Mouse (Mus musculus): ENCODE measurements around the gene Prkrip1. TPM values are rescaled to one million over a fixed set of nuclear protein-coding genes. Genes with fewer than 3 reads are reported as not detected.
"Not testable (repeated sequence)": the region's sequence is repeated elsewhere in the genome, so short reads cannot be mapped to it uniquely, and the experiment has no call there.

Gene Prkrip1
- total and polyA plus RNA-seq, 2 experiments from 2014 or later: 8.4 to 32.7 TPM

DNA sequence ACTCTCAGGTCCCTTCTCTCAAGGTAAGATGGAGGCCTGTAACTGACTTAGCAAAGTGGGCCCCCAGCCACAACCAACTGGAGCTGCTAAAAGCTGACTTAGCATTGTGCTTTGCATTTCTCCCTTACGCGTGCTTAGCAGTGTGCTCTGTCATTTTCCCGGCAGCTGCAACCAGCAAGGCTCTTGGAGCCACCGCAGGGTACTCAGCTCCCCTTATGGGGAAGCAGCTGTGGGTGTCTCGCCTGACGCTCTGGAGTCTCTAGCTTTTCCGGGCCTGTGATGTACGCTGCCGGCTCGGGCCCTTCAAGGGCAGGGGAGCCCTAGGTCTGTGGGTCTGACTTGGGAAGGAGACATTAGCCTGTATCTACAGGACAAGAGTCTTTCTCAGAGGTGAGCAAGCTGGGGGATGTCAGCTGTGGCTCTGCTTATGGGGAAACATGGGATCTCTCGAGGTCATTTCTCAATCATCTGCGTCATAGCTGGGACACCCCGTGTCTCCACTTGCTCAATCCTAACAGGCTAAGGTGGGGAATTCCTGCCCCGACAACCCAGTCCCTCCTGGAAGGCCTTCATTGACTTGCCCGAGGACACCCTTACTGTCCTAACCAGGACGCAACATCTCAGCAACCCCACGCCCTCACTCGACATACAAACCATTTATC is 18.4 kb upstream of the Prkrip1 start:
- Histone ChIP-seq H3K4me3 (ENCODE audit: low read depth, low read length) (no peak overlapping the region), H3K27me3 (ENCODE audit: control insufficient read depth, insufficient read depth, low read length) (no peaks in the 10 kb centered on the region), H3K4me1 (ENCODE audit: control insufficient read depth, insufficient read depth) (no peaks in the 10 kb centered on the region), H3K4me2 (ENCODE audit: low read depth, low read length) (no peak overlapping the region), H3K9me3 (replicated peaks; ENCODE audit: control insufficient read depth, low read length) (no peaks in the 10 kb centered on the region), H3K36me3 (replicated peaks; ENCODE audit: control insufficient read depth, insufficient read depth, low read length) (no peaks in the 10 kb centered on the region), H3K27ac (ENCODE audit: low read depth) (no peak overlapping the region), H3K9ac (replicated peaks; ENCODE audit: low read depth, low read length) (no peak overlapping the region)
- ATAC-seq (ENCODE audit: insufficient read depth, low read depth): no peak
- 78% methylated on average over 18 of the region's 18 CpGs for WGBS
- no peak for DNase-seq (ENCODE audit: low spot score)
- TF ChIP-seq EP300 (IDR thresholded peaks at IDR 0.05; ENCODE audit: low read depth): no peak
- TF ChIP-seq CTCF (IDR thresholded peaks at IDR 0.05; ENCODE audit: low read depth): no peak

DNA sequence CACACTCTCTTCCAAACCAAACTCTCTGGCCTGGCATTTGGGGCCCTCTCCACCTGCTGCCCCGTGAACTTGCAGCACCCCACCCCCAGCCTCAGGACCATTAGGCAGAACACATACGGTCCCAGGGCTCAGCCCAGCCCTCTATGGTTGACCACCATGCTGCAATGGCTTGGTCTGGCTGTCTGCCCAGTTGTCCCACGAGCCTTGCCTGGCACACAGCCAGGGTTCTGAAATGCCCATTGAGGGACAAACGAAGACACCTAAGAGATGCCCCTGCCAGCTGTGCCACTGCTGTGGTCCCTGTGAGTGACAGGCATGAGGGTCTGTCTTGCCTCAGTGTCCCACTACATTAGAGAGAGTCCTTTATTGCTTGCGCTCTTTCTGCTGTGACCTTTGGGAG is 17.2 kb upstream of the Prkrip1 start:
- H3K4me3 ChIP-seq (ENCODE audit: low read depth, low read length): no peak overlapping the region
- H3K4me1 ChIP-seq (ENCODE audit: control insufficient read depth, insufficient read depth): no peaks in the 10 kb centered on the region
- no peaks in the 10 kb centered on the region for H3K27me3 ChIP-seq (ENCODE audit: control insufficient read depth, insufficient read depth, low read length)
- H3K9ac ChIP-seq (replicated peaks; ENCODE audit: low read depth, low read length): no peak overlapping the region
- no peak for TF ChIP-seq EP300 (IDR thresholded peaks at IDR 0.05; ENCODE audit: low read depth)
- WGBS: 54% methylated on average over 5 of the region's 5 CpGs
- no peak overlapping the region for H3K27ac ChIP-seq (ENCODE audit: low read depth)
- H3K9me3 ChIP-seq (replicated peaks; ENCODE audit: control insufficient read depth, low read length): no peaks in the 10 kb centered on the region
- ATAC-seq (ENCODE audit: insufficient read depth, low read depth) (no peak), DNase-seq (ENCODE audit: low spot score) (no peak)
- no peaks in the 10 kb centered on the region for H3K36me3 ChIP-seq (replicated peaks; ENCODE audit: control insufficient read depth, insufficient read depth, low read length)
- no peak overlapping the region for H3K4me2 ChIP-seq (ENCODE audit: low read depth, low read length)

DNA sequence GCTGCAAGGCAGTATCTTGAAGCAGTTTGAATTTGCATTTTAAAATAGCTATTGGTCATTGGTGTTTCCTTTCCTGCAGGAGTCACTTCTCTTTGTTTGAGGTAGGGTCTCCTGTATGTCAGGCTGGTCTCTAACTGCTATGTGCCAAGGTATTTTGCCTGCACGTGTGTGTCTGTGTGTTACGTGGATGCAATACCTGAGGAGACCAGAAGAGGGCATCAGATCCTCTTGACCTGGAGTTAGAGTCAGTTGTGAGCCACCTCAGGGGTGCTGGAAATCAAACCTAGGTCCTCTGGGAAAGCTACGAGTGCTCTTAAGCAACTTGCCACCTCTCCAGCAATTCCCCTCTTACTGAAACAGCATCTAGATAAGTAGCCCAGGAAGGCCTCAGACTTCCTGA is 16.4 kb upstream of the Prkrip1 start:
- no peak for TF ChIP-seq EP300 (IDR thresholded peaks at IDR 0.05; ENCODE audit: low read depth)
- no peak for TF ChIP-seq CTCF (IDR thresholded peaks at IDR 0.05; ENCODE audit: low read depth)

DNA sequence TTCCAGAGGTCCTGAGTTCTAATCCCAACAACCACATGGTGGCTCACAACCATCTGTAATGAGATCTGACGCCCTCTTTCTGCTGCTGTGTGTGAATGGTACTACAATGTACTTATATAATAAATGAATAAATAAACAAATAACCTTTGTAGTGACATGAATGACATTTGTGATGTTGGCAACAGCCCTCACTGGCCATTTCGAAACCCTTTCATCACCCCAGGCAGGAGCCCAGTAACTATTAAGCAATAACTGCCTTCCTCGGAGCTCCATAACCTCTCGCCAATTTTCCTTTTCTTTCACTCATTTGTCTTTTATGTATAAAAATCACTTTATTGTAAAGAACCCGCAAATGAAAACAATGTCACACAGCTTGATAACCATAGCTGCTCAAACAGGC is 15.0 kb upstream of the Prkrip1 start:
- Histone ChIP-seq H3K27me3 (ENCODE audit: control insufficient read depth, insufficient read depth, low read length) (no peaks in the 10 kb centered on the region), H3K9me3 (replicated peaks; ENCODE audit: control insufficient read depth, low read length) (no peaks in the 10 kb centered on the region), H3K4me3 (ENCODE audit: low read depth, low read length) (no peak overlapping the region), H3K36me3 (replicated peaks; ENCODE audit: control insufficient read depth, insufficient read depth, low read length) (no peaks in the 10 kb centered on the region), H3K4me1 (ENCODE audit: control insufficient read depth, insufficient read depth) (no peaks in the 10 kb centered on the region), H3K4me2 (ENCODE audit: low read depth, low read length) (no peak overlapping the region), H3K9ac (replicated peaks; ENCODE audit: low read depth, low read length) (no peak overlapping the region), H3K27ac (ENCODE audit: low read depth) (no peak overlapping the region)
- 68% methylated on average over 5 of the region's 5 CpGs for WGBS
- DNase-seq (ENCODE audit: low spot score) (no peak), ATAC-seq (ENCODE audit: insufficient read depth, low read depth) (no peak)
- no peak for TF ChIP-seq CTCF (IDR thresholded peaks at IDR 0.05; ENCODE audit: low read depth)
- no peak for TF ChIP-seq EP300 (IDR thresholded peaks at IDR 0.05; ENCODE audit: low read depth)

More for the DNA sequence above, 16.4 kb upstream of the Prkrip1 start:
- Histone ChIP-seq H3K9me3 (replicated peaks; ENCODE audit: control insufficient read depth, low read length) (no peaks in the 10 kb centered on the region), H3K27ac (ENCODE audit: low read depth) (no peak overlapping the region), H3K27me3 (ENCODE audit: control insufficient read depth, insufficient read depth, low read length) (no peaks in the 10 kb centered on the region), H3K4me3 (ENCODE audit: low read depth, low read length) (no peak overlapping the region), H3K4me1 (ENCODE audit: control insufficient read depth, insufficient read depth) (no peaks in the 10 kb centered on the region), H3K36me3 (replicated peaks; ENCODE audit: control insufficient read depth, insufficient read depth, low read length) (no peaks in the 10 kb centered on the region), H3K9ac (replicated peaks; ENCODE audit: low read depth, low read length) (no peak overlapping the region), H3K4me2 (ENCODE audit: low read depth, low read length) (no peak overlapping the region)
- ATAC-seq (ENCODE audit: insufficient read depth, low read depth): no peak
- no peak for DNase-seq (ENCODE audit: low spot score)
- WGBS: 88% methylated on average over 3 of the region's 3 CpGs

DNA sequence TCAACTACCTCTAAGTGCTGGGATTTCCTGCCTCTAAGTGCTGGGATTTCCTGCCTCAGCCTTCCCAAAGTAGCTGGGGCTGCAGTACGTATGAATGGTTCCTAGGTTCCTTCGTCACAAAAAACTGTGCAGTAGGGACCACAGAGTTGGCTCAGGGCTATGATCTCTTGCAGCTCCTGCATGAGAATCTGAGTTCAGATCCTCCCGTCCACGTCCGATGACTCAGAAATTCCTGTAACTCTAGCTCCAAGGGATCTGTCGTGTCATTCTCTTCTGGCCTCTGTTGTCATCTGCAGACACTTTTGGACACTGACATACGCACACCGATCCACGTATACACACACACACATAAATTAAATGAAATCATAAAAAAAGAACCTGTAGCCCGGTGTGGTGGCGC is 14.0 kb upstream of the Prkrip1 start:
- Histone ChIP-seq H3K27me3 (ENCODE audit: control insufficient read depth, insufficient read depth, low read length) (no peaks in the 10 kb centered on the region), H3K4me2 (ENCODE audit: low read depth, low read length) (no peak overlapping the region), H3K9ac (replicated peaks; ENCODE audit: low read depth, low read length) (no peak overlapping the region), H3K9me3 (replicated peaks; ENCODE audit: control insufficient read depth, low read length) (no peaks in the 10 kb centered on the region), H3K36me3 (replicated peaks; ENCODE audit: control insufficient read depth, insufficient read depth, low read length) (no peaks in the 10 kb centered on the region), H3K27ac (ENCODE audit: low read depth) (no peak overlapping the region), H3K4me1 (ENCODE audit: control insufficient read depth, insufficient read depth) (no peaks in the 10 kb centered on the region), H3K4me3 (ENCODE audit: low read depth, low read length) (no peak overlapping the region)
- DNase-seq (ENCODE audit: low spot score) (no peak), ATAC-seq (ENCODE audit: insufficient read depth, low read depth) (no peak)
- WGBS: 83% methylated on average over 11 of the region's 11 CpGs
- no peak for TF ChIP-seq CTCF (IDR thresholded peaks at IDR 0.05; ENCODE audit: low read depth)
- no peak for TF ChIP-seq EP300 (IDR thresholded peaks at IDR 0.05; ENCODE audit: low read depth)

DNA sequence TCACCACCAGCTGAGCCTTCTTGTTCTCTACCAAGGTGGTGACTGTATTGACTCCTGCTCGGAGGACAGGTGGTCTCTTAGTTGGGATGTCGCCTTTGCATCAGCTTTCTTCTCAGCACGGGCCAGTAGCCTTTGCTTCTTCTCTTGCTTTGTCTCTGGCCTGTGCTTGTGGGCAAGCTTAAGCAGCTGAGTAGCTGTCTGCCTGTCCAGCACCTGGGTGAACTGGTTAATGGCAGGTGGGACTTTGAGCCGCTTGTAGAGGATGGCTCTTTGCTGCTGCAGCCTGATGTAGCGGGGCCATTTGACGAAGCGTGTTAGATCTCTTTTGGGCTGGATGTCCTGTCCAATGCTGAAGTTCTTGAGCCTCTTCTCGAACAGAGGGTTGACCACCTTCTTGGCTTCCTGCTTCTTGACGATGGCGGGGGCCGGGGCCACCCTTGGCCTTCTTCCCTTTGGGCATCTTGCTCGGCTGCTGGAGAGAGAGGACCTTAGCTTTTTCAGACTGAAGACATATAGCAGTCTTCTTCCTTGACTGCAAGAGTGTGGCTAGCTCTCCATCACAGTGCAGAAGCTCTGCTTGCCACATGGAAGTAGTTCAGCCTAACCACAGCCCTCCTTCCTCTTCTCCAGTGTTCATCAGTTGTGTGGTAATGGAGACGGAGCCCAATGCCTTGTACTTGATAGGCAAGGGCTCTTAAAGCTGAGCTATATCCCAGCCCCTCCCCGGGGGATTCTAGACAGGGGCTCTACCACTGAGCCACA is 12.8 kb upstream of the Prkrip1 start:
- not testable (repeated sequence) for ATAC-seq (ENCODE audit: insufficient read depth, low read depth); H3K36me3 ChIP-seq (replicated peaks; ENCODE audit: control insufficient read depth, insufficient read depth, low read length)
- WGBS: 88% methylated on average over 14 of the region's 14 CpGs

More for the DNA sequence above, 12.8 kb upstream of the Prkrip1 start:
- not testable (repeated sequence) for H3K9me3 ChIP-seq (replicated peaks; ENCODE audit: control insufficient read depth, low read length); DNase-seq (ENCODE audit: low spot score); H3K4me2 ChIP-seq (ENCODE audit: low read depth, low read length); H3K9ac ChIP-seq (replicated peaks; ENCODE audit: low read depth, low read length); H3K27me3 ChIP-seq (ENCODE audit: control insufficient read depth, insufficient read depth, low read length); H3K4me3 ChIP-seq (ENCODE audit: low read depth, low read length); H3K27ac ChIP-seq (ENCODE audit: low read depth); H3K4me1 ChIP-seq (ENCODE audit: control insufficient read depth, insufficient read depth)
